Mouse (Mus musculus) erythroblast, embryonic 14.5 days (primary cell): Measurements from ENCODE around the gene Gpc6.

Source experiments
- GATA1 ChIP-seq: IDR thresholded peaks from 2 replicates; pipeline ENCODE4 v1.6.1; 2012; ENCODE audit warnings: low read length, inconsistent platforms, mixed read lengths
- TAL1 ChIP-seq: IDR thresholded peaks from 3 replicates; pipeline ENCODE4 v1.6.1; 2012; ENCODE audit warnings: low read length, inconsistent platforms, mixed read lengths

DNA sequence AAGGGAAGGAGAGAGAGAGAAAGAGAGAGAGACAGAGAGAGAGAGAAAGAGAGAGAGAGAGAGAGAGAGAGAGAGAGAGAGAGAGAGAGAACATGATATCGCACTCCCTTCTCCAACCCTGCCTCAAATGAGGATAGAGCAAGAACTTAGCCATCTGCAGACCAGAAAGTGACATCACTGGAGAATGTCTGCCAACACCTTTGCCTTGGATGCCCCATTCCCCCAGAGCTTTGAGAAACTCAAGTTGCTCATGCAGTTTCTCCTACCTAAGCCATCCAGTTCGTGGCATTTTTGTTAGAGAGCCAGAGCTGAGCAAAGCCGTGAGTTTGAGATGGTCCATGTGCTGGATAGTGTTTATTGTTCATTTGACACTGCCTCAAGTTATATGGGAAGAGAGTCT lies 1030.9 kb downstream of the Gpc6 start:
- TF ChIP-seq GATA1 (no peak), TAL1 (no peak)
